Mouse (Mus musculus) ES-Bruce4 (cell line): ENCODE measurements at regions not wholly inside any gene's neighbourhood (a gene's known extent, or its start where the extent isn't known, plus 50 kb on each side); places are given as distances from the start of the nearest gene placed in this dataset.

Experiments
- EP300 ChIP-seq: IDR thresholded peaks from 2 replicates; pipeline ENCODE4 v1.6.1; 2011; ENCODE audit warnings: low read depth, low read length; ENCODE audit not compliant: insufficient read depth
- POLR2A ChIP-seq: IDR thresholded peaks from one replicate; pipeline ENCODE4 v1.8.1; 2011; ENCODE audit warnings: low read length; ENCODE audit not compliant: insufficient read depth

DNA sequence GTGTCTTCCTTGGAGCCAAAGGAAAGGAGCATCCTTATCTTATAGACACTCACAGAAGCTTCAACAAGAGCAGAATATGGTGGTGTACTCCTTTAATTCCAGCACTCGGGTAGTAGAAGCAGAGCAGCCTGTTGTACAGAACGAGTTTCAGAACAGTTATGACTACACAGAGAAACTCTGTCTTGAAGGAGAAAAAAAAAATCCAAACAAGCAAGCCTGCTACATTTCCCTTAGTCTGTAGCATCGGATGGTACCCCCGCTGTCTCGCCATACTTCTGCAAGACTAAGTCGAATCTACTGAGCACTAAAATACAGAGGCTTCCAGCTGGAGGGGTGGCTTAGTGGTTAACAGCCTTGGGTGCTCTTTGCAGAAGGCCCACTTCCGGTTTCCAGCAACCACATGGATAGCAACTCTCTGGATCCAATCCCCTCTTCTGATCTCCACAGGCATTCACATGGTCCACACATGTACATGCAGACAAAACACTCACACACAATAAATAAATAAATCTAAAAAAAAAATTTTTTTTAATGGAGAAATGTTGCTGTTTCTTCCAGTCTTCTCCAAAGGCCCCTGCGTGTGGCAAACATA is 144.6 kb upstream of the Jmjd1c start:
- TF ChIP-seq POLR2A (no peak), EP300 (no peak)
